Mouse (Mus musculus): ENCODE measurements around the gene Il11ra2. TPM values are rescaled to one million over a fixed set of nuclear protein-coding genes. Genes with fewer than 3 reads are reported as not detected.

Gene Il11ra2
- polyA plus RNA-seq (2012; rRNA removed): 0.64 and 0.77 TPM in 2 replicates

DNA sequence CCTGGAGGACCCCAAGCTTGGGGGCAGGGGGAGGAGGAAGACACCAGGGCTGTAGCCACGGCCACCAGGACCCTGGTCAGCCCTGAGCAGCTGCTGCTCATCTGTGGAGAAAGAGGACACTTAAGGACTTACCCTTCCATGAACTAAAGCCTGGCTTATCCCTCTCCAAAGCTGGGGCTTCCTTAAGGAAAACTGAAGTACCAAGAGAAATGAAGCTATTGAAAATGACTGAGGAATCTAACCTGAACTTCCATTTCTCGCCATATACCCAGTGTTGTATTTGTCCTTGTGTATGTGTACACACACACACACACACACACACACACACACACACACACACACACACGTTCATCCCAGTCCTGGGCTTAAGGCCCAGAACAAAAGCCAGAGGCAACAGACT lies at the start of gene Il11ra2:
TSS of gene Il11ra2 (minus strand) at position 101 of the 400 bp plus-strand sequence.

DNA sequence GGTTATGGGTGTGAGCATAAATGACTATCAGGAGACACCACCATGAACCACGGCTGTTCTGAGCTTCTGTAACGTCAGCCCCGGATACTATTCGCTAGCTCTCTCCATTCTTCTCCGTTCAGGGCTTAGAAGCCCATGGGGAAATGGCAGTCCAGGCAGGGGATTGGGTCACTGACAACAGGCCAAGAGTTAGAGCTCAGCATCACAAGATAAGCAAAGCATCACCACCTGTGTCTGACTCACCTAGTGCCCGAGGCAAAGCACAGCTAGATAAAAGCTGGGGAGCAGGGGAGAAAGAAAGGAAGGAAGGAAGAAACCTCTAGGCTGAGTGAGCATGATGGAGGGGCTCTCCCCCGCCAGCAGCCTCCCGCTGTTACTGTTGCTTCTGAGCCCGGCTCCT lies 6.7 kb downstream of the Il11ra2 start, which contains the start of gene Ccl27b:
TSS of gene Ccl27b (plus strand) at position 301 of the 400 bp plus-strand sequence.

DNA sequence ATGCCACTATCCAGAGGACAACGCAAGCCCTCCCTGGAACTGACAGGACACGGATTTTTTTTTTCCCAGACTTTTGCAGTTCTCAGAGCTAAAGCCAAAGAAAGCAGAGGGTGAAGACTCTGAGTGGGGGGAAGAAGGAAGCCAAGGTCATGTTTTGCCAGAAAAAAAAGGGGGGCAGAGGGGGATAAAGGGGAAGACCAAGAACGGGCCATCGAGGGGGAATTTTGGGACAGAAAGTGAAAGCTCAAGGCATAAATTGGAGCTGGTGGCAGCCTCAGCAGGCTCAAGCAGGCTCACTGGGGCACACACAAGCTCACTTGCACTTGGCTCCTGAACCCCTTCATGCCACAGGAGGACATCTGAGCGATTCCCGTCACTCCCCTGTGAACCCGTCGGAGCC lies 32.3 kb downstream of the Il11ra2 start, which contains the start of gene Gm2564:
TSS of gene Gm2564 (plus strand) at position 301 of the 400 bp plus-strand sequence.

DNA sequence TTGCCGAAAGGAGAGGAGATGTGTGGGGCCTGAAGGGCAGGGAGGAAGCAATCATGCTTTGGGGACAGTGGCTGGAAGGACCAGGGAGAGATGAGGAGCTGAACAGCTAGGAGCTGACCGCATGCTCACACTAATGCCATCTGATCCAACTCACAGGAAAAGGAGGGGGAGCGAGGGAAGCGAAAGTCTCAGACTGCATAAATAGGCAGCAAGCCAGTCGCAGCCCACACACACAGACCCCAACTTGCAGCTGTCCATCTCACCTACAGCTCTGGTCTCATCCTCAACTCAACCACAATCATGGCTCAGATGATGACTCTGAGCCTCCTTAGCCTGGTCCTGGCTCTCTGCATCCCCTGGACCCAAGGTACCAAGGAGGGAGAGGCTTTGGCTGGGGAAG lies 49.8 kb downstream of the Il11ra2 start, which contains the start of gene Gm10591:
TSS of gene Gm10591 (plus strand) at position 301 of the 400 bp plus-strand sequence.

Other genes with a start within 250 kb of the Il11ra2 start
- not detected in 2 replicates for gene Gm21586, start 222.5 kb downstream of the Il11ra2 start, polyA plus RNA-seq (2012; rRNA removed)
- 0.12 and 0.13 TPM in 2 replicates for gene Gm2163, start 195.1 kb downstream of the Il11ra2 start, polyA plus RNA-seq (2012; rRNA removed)
- gene Fam205a2, start 133.7 kb downstream of the Il11ra2 start, polyA plus RNA-seq (2012; rRNA removed): not detected in 2 replicates
- not detected in 2 replicates for gene Gm10591, start 49.7 kb downstream of the Il11ra2 start, polyA plus RNA-seq (2012; rRNA removed)
- 1.9 TPM in 2 replicates for gene Gm2564, start 32.2 kb downstream of the Il11ra2 start, polyA plus RNA-seq (2012; rRNA removed)
- gene Ccl27b, start 6.6 kb downstream of the Il11ra2 start, polyA plus RNA-seq (2012; rRNA removed): not detected in 2 replicates
- gene 4930578G10Rik, start 73.7 kb upstream of the Il11ra2 start, polyA plus RNA-seq (2012; rRNA removed): not detected in 2 replicates
- gene Ccl19, start 94.7 kb upstream of the Il11ra2 start, polyA plus RNA-seq (2012; rRNA removed): 3.7 and 5.9 TPM in 2 replicates
- gene Ccl21a, start 112.1 kb upstream of the Il11ra2 start, polyA plus RNA-seq (2012; rRNA removed): 130 and 161 TPM in 2 replicates
- not detected in 2 replicates for gene Fam205a1, start 192.0 kb upstream of the Il11ra2 start, polyA plus RNA-seq (2012; rRNA removed)
- not detected in 2 replicates for gene Gm12394, start 194.9 kb upstream of the Il11ra2 start, polyA plus RNA-seq (2012; rRNA removed)
- not detected in 2 replicates for gene Fam205c, start 212.3 kb upstream of the Il11ra2 start, polyA plus RNA-seq (2012; rRNA removed)

Data from ovary, adult 2 months (tissue).